Mouse (Mus musculus): Measurements from ENCODE around the gene Mapk11.

Mapk11 gene

DNA sequence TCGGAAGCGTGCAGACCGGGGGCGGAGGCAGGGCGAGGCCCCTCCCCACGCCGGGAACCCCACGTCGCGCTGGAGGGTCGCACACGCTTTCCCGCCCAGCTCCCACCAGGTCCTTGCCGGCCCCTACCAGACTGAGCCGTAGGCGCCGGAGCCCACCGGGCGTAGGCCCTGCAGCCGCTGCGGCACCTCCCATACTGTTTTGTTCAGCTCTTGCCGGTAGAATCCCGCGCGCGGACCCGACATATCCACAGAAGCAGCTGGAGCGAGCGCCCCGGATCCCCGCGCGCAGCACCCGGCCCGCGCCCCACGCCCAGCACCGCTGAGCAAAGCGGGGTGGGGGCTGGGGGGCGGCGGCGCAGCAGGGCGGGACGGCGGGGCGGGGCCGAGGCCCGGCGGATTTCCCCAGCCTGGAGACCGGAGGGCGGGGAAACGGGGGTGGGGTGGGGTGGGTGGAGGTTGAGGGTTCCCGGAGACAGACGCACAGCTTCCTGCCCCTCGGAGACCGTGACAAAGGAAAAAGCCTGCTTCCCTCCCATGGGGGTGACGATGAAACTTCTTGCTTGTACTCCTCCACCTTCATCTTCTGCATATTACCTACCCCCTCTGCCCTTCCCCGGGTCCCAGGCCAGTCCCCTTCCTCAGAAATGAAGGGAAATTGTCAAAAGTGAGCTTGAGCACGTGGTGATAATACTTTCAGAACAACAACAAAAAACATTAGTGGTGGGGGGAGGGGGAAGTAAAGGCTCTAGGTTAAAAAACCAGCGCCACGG lies at the start of gene Mapk11:
Gene Mapk11, minus strand, starts transcription at position 358 of the 770 bp plus-strand sequence.
- DNase-seq (ENCODE audit: low spot score in 2 of 2) = peak in 1 of 2 experiments; percentile 54

DNA sequence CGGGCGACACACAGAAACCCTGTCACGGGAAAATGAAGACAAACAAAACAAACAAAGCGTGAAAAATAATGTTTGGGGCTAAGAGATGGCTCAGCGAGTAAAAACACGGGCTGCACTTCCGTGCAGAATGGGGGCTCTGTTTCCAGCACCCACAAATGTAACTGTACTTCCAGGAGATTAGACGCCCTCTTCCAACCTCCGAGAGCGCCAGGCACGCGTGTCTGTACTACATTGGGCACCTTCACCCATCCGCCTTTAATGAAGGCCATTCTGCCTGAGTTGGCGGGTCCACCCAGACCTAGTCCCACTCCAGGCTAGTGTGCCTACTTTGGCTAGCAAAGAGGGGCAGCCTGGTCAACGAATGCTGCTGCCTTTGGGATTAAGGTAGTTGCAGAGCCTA lies 47.6 kb upstream of the Mapk11 start:
- no peak for DNase-seq (ENCODE audit: low spot score in 2 of 2)

DNA sequence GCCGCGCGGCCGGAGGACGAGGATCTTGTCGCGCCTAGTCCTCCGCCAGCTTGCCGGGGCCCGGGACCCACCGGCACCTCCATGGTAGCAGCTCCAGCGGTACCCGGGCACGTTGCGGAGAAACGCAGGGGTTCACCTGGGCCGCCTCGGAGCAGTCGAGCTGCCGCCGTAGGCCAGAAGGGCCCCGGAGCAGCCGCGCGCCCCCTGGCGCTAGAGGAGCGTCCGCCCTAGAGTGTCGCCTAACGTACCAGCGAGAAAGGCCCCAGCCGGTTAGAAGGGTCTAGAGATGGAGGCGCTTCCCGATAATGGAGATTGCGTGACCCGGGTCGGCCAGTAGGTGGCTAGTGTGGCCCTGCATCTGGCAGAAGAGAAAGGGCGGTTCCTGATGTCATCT lies 46.9 kb upstream of the Mapk11 start, which contains the start of gene Dennd6b:
Gene Dennd6b, minus strand, starts transcription at position 184 of the 394 bp plus-strand sequence.
- peak; percentile 96 to 97 for DNase-seq (ENCODE audit: low spot score in 2 of 2)

DNA sequence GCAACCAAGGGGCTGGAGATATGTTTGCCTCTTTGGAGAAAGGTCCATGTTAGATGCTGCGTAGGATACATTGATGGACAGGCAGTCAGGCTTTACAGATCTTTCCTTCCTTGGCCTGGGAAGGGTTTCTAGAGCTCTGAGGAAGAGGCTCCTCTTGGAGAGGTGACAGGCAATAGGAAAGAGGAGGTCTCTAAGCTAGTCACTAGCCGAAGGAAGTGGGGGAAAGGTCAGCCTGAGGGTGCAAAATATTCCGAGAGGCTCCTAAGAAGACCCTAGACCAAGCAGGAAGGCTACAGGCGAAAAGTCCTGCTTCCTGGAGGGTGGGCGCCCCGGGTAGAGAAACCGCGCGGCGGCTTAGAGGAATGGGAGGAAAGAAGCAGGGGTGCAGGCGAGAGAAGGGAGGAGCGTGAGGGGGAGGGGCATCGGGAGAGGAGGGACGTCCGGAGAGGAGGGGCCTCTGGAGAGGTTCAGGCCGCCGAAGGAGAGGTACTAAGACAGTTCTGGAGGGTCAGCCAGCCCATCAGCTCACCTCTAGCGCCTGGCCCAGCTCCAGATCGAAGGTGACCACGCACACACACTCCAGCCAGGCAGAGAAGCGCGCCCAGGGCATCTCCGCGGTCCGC lies 46.4 kb upstream of the Mapk11 start:
- DNase-seq (ENCODE audit: low spot score in 2 of 2) = peak; percentile 84 to 92

DNA sequence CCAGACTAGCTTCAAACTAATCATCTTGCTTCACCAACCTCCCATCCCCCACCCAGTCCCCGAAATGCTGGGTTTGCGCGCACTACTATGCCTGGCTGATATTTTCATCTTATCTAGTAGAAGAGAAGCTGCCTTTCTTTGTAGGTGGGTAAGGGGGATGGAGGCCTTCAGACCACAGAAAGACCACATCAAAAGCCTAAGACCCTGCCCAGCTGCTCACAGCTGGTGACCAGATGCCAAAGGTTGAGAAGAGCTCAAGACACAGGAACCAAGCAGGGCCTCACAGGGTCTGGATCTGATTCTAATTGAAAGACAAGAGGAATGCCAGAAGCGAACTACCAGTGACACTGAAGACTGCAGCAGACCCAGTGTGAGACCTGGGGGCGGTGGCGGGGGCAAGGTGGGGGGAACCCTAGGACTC lies 45.8 kb upstream of the Mapk11 start:
- DNase-seq (ENCODE audit: low spot score in 2 of 2) = no peak

DNA sequence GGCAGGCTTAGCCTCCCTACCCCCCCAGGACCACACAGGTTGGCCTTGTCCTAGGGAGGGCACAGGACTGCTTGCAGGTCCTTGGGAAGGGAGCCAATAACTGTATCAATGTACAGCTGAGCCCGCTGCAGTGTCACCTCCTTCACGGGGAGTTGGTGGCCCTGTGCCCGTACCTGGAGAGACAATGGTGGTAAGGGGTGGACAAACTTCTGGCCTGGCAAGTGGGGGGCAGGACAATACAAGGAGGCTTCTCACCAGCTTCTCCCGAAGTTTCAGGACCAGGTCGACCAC lies 35.5 kb upstream of the Mapk11 start:
- no peak for DNase-seq (ENCODE audit: low spot score in 2 of 2)

DNA sequence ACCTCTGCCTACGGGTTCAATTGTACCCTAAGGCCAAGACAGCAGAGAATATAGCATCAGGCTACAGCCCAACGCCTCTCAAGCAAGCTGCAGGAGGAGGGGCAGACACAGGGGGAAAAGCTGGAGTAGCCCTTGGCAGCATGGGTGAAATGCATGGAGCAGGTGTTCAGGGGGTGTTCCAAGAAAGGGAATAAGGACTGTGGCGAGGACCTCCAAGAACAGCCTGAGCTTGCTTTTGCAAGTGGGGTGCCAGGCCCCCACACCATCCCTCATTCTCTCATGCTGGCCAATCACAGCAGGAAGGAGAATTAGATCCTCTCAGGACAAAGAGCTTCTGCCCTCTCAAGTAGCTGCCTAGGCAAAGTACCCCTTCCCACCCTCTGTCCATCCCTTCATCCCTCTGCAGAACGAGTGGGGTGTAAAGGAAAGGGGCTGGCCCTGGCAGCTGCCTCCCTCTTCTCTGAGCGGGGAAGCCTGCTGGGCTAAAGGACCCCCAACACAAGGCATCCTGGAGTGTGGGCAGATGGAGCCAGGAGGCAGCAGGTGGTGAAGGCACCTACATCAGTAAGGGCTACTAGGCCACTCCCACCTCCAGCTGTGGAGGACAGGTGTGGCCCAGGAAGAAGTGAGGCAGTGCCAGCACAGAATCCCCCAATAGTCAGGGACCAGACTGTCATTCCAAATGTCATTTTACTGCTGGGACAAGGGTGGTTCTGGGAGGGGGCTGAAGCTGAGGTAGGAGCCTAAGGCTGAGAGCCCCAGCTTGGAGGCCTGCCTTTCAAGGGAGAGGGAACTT lies 34.9 kb upstream of the Mapk11 start:
- no peak for DNase-seq (ENCODE audit: low spot score in 2 of 2)

DNA sequence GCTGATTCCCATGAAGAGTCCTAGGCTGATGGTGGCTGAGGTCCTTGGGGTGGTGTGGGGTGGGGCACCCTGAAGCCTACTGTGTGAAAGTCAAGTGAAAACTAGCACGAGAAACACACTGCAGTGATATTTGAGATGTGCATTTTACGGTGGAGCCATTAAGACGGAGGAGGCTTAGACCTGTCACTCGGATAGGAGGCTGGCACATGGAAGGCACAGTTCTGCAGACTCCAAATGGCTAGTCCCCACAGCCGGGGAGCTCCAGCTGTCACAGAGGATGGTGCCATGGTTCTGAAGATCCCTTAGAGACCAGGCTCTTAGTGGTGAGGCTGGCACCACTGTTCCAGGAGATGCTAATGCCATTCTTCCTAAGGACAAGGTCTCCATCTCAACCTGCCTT lies 33.4 kb upstream of the Mapk11 start:
- no peak for DNase-seq (ENCODE audit: low spot score in 2 of 2)

DNA sequence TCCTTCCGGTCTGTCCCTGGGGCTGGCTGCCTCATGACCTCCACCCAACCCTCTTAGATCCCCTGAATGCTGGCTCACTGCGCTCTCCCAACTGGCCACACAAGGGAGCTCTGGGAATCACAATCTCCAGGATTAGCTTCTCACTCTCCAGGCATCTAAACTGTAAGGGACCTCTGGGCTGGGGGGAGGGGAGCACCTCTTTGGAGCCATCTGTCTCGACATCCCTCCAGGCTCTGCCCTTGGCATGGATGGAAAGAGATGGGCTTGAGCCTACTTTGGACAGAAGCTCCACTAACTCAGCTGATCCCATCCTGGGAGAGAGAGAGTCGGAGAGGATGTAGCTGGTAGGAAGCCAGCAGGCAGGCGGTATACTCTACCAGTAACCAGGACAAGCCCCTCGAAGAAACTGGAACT lies 32.9 kb upstream of the Mapk11 start:
- DNase-seq (ENCODE audit: low spot score in 2 of 2) = no peak

DNA sequence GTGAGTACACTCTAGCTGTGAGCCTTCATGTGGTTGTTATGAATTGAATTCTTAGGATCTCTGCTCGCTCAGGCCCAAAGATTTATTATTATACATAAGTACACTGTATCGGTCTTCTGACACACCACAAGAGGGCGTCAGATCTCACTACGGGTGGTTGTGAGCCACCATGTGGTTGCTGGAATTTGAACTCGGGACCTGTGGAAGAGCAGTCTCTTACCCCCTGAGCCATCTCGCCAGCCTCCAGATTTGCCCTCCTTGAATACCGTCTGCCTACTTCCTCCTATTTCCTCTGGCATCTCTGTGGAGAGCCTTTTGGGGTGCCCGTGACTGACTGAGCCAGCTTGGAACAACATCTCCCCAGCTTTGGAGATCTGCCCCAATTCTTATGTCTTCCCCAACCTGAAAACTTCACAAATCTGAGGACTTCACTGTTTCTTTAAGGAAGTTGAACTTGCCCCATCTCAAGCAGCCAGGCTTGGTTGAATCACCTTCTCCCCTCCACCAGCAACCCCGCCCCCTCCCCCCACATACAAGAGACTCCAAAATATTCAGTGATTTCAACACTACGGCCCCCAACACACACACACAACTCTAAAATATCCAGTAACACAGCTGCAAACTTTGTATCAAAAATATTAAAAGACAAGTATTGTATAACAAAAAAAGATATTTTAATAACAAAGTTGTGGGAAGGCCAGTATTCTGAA lies 32.3 kb upstream of the Mapk11 start:
- DNase-seq (ENCODE audit: low spot score in 2 of 2) = no peak

DNA sequence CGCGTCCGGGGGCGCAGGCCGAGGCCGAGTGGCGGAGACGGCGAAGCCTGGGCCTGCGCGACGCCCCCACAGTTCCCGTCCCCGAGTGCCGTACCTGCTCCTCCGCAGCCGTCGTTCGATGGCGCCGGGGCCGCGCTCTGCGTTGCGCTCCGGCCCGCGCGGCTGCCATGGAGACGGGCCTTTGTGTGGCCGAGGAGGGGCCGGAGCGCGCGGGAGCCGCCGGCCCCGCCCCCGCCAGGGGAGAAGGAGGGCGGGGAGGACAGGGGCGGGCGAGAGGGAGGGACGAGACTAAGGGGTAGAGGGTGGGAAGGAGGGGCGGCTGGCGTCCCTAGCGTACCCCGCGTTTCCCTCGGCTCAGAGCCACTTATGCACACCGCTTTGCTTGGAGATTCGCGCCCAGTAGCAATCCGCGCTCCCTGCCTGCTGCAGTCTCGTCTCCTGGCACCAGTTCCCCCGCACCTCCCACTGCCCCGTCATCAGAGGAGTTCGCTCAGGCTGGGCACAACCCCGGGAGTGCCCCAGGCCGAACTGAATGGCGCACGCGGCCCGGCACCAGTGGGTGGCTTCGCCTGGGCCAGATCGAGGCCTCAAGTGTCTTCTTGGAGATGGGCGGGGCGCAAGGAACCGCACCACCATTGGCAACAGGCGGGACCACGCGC lies 31.3 kb upstream of the Mapk11 start, which contains the start of gene Plxnb2:
Gene Plxnb2, minus strand, starts transcription at position 218 of the 659 bp plus-strand sequence.
- DNase-seq (ENCODE audit: low spot score in 2 of 2) = peak; percentile 73 to 82

DNA sequence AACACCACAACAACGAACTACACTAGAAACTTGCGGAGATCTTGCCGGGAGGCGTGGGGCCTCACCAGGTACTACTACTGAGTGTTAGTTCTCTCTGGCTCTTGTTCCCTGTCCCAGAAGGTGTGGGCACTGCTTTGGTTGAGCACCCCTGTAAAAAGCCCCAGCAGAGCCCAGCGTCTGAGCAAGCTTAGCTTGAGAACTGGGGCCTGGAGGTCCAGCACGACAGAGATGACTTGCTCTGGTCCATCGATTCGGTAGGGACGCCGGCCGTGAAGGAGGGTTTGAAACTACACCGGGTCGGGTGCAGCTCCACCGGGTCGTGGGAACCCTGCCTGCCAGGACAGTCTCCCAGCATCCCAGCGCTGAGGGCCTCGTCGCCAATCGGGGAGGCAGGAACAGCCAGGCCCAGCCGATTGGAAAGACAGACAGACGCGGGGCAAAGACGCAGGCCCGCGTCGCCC lies 30.7 kb upstream of the Mapk11 start:
- DNase-seq (ENCODE audit: low spot score in 2 of 2) = peak in 1 of 2 experiments; percentile 43

DNA sequence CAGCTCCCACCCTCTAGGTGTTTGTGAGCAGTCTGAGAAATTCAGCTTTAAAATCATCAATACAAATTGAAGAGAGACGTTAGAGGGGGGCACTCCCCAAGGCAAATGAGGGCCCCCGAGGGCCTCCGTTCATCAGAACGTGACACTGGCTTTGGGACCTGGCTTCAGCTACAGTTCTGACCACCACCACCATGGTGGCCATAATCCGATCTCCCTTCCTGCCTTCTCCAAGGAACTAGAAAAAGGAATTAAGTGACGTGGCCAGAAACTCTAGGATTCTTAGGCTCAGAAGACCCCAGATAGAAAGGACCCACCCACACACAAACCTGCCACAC lies 30.2 kb upstream of the Mapk11 start:
- no peak for DNase-seq (ENCODE audit: low spot score in 2 of 2)

DNA sequence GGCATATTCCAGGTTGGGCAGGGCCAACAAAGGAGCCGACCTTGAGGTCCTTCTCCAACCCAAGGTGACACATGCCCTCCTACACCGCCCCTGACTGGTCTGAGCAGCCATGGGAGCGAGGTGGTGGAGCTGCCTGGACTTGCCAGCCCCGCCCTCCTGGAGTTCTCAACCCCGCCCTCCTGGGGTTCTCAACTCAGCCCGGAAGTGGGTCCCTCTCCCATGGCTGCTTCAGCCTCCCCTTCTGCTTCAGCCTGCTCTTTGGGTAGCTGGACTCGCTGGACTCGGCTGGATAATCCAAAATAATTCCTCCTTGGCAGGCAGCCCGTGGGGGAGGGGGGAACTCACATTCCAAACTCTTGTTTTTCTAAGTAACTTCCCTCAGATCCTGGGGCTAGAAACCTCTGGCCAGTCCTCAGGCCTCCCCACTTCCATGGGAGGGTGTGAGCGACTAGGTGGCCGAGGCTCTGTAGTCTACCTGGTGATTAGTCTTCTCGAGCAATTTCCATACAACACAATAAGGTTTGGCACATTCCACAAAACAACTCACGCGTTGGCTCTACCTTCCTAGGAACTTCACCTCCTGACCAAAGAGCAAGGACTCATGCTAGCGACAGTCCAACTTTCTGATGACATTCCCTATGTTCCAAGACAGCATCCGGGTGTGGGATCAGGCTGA lies 29.7 kb upstream of the Mapk11 start:
- no peak for DNase-seq (ENCODE audit: low spot score in 2 of 2)

DNA sequence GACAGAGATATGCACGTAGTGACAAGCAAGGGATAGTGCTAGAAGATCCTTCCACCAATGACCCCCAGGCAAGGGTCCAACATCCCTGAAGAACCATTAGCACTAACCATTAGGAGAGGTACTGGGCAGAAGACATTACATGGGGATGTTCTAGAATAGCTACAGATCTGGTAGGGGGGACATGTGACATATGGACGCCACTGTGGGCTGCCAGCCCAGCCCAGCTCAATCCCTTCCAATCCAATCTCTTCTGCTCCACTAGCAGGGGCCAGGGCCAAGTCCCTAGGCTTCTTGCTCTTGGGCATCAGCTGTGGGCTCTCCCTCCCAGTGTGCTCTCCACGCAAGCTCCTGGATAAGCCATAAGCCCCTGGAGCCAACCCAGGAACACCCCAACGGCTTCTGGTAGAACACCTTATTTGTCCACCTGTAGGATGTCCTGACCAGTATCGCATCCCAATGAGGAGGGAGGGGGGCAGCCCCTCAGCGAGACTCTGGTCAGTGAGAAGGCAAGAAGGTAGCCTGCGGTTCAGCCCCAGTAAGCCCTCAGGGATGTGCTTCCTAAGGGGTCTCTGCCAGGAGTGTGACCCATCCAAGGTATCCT lies 28.9 kb upstream of the Mapk11 start:
- DNase-seq (ENCODE audit: low spot score in 2 of 2) = no peak

DNA sequence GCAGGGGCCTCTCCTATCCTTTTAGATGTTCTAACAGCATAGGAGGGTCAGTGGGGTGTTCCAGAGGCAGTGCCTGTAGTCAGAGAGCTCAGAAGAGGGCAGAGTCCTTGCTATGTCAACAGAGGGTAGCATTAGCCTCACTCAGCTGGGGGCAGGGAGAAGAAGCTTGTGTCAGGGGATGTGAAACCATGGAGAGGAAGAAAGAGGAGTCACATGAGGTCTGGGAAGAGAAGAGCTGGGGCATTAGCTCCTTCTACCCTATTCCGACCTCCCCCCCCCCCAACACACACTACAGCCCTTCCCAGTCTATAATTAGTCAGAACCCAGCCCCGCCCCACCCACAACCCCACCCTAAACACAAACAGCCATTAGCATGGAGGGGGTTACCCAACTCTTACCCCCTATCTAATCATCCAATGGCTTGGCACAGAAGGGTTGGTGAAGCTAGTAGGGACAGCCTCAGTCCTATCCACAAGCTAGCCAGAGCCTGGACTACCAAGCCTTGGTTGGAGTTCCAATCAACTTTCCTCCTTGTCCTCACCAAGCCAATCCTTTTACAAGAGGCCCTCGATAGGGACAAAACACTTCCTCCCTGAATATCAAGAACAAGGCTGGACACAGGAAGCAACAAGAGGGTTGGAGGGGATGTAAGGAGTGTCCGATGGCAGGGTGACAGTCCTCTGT lies 28.3 kb upstream of the Mapk11 start:
- no peak for DNase-seq (ENCODE audit: low spot score in 2 of 2)

DNA sequence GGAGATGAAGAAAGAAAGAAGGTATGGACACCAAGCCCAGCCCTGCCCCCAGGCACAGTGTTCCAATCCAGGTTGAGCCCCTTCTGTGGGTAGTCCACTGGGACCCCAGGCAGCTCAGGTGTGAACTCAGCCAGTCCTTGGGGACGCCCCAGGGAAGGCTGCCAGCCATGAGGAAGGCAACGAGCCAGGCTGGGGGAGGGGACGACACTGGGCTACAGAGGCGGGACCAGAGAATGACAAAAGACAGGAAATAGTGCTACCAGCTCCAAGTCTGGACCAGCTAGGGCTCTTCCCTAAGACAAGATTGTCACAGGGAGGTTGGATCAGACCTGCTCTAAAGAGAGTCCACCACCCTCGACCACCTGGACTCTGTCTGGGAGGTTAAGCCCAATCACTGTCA lies 27.7 kb upstream of the Mapk11 start:
- peak in 1 of 2 experiments; percentile 55 for DNase-seq (ENCODE audit: low spot score in 2 of 2)

DNA sequence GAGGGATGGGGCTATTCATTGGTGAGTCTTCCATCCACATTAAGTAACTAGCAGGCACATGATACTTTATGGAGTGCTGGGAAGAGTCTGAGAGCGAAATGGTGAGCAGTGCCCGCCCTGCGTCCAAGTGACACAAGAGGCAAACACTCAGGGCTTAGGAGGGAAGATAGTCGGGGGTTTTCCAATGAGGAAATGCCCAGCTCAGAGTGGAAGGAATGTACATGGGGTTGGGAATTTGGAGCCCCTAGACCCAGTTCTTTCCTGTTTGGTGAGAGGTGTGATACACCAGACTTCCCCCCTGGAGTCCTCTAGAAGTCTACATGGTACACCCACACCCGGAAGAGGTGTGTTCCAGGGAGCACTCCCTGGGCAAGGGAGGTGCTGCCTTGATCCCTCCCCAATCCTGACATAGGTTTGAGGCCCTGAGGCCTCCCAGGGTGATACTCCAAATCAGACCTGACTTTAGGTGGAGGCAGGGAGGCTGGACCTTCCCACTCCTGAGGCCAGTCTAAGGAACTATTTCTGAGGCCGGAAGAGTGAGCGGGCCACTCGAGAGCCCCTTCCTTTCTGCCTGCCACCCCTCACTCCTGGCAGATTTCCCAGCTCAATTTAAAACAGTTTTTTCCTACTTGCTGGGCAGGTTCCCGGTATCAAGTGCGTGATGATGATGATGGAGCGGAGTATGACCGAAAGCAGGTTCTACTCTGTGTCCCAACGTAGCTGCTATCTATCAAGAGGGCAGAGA lies 26.2 kb upstream of the Mapk11 start:
- no peak for DNase-seq (ENCODE audit: low spot score in 2 of 2)

DNA sequence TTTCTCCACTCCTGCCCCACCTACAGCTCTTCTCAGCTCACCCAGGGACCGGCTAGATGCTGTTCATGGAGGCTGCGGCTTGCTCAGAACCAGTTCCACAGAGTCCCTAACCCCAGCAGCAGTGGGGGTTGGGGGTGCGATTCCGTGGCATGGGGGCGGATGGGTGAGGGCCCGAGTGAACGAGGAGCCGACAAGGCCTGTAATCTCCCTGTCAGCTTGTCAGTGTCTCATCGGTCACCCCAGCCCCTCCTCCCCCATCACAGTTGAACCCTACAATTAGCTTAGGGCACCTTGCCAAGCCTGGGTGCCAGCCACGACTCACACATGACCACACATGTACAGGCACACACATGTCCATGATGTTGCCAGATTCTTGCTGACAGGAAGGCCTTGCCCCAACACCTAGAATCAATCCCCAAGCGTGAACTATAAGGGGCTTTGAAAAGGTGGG lies 25.5 kb upstream of the Mapk11 start:
- DNase-seq (ENCODE audit: low spot score in 2 of 2) = no peak

Measured in frontal cortex, postnatal 36 days (tissue).